Mouse (Mus musculus): Measurements from ENCODE around the gene Kcnh1.

GRCm38 (mm10) chr1:192443998-192444657 is 253.6 kb downstream of the Kcnh1 start:
- peak; percentile 63 for TF ChIP-seq CTCF (IDR thresholded peaks at IDR 0.05; ENCODE audit: low read depth)
- no peak for TF ChIP-seq EP300 (IDR thresholded peaks at IDR 0.05; ENCODE audit: low read depth)

Data from liver, embryonic 14.5 days (tissue).